Mouse (Mus musculus): Measurements from ENCODE around the gene Ulk4. TPM values are rescaled to one million over a fixed set of nuclear protein-coding genes. Genes with fewer than 3 reads are reported as not detected.

Gene Ulk4
- polyA plus RNA-seq, 1 experiment from 2014 or later, result 97.4 TPM

DNA sequence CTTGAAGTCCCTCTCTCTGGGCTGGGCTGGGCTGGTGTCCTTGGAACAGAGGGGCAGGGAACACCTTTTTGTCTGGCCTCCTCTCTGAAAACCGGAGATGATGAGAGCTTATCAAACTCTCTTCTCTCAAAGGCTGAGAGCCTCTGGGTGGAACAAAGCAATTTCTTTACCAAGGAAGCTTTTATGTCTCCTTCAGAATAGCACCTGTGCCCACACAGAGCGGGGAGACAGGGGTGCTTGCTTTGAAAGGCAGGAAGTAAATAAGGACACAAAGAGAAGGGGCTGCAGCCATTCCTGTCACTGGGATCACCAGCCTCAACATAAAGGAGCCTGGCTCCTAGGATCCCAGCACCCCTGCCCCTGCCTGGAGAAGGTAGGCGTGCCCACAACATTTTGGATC lies 266.5 kb downstream of the Ulk4 start:
- no peak overlapping the region for H3K27ac ChIP-seq (ENCODE audit: poor library complexity, severe bottlenecking)
- 52% methylated on average over 3 of the region's 3 CpGs for WGBS

DNA sequence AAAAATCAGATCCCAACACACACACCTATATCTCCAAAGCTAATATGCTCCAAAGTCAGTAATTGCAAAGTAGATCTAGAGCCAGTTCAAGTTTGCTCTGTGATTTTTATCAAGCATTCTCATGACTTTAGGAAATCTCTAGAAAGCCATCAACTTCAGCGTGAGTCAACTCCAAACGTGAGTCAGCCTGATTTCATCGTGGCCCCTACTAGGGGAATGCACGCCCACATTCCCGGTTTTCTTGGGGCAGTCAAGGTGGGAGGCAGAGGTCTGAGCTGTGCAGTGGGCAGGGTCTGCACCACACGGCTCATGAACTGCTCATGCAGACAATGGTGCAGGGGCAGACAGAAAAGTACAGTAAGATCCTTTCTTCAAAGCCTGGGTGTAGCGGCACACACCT lies 271.0 kb downstream of the Ulk4 start:
- no peak for ATAC-seq (ENCODE audit: insufficient number of reproducible peaks, low FRiP score)
- Histone ChIP-seq H3K4me3 (no peak overlapping the region), H3K27me3 (replicated peaks) (no peaks in the 10 kb centered on the region), H3K36me3 (no peaks in the 10 kb centered on the region), H3K4me1 (replicated peaks) (peaks cover 15% of the 10 kb centered on the region), H3K9ac (no peak overlapping the region), H3K27ac (ENCODE audit: poor library complexity, severe bottlenecking) (no peak overlapping the region), H3K9me3 (replicated peaks) (no peaks in the 10 kb centered on the region), H3K4me2 (no peak overlapping the region)
- 74% methylated on average over 7 of the region's 7 CpGs for WGBS

More for the DNA sequence above, 266.5 kb downstream of the Ulk4 start:
- ATAC-seq (ENCODE audit: insufficient number of reproducible peaks, low FRiP score), result no peak
- no peak overlapping the region for H3K9ac ChIP-seq
- H3K4me3 ChIP-seq, result no peak overlapping the region
- no peaks in the 10 kb centered on the region for H3K9me3 ChIP-seq (replicated peaks)
- H3K27me3 ChIP-seq (replicated peaks), result no peaks in the 10 kb centered on the region
- H3K36me3 ChIP-seq, result no peaks in the 10 kb centered on the region
- H3K4me1 ChIP-seq (replicated peaks), result 0 out of 2 replicates have a peak, but pooled peaks cover 4% of the 10 kb centered on the region
- no peak overlapping the region for H3K4me2 ChIP-seq

DNA sequence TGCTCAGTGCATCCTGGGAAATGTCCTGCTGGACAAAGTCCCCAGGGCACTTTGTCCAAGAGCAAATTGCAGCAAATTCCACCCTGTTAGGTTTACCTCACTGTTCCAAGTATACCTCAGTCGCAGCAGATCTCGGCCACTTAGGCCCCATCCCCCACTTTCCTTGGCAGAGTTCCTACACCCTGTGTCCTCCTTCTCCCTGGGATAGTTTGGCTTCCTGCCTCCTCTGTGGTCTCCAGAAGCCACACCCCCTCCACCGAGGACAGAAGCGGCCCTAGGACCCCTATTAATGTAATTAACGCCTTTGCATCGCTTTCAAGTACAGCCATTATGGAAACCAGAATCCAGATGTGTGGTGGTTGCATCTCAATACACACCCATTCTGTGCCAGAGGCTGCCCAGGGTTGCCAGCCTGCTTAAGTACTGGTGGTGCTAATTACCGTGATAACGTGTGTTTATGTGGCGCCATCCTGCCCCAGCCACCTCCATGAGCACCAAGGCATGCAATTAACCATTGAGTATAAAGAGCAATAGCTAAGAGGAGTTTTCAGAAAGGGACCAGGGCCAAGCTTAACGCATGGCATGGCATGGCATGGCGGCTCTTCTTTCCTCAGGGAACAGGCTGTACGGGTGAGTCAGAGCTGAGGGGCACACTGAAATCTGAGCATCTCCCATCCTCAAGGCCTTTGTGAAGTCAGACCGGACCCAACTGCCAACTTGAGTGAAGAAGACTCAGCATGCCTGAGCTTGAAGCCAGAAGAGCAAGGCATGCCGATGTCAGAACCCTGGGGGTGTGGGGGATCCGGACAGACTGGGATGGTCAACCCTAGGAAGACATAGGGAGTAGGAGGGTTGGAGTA lies 275.1 kb downstream of the Ulk4 start:
- 61% methylated on average over 15 of the region's 15 CpGs for WGBS

DNA sequence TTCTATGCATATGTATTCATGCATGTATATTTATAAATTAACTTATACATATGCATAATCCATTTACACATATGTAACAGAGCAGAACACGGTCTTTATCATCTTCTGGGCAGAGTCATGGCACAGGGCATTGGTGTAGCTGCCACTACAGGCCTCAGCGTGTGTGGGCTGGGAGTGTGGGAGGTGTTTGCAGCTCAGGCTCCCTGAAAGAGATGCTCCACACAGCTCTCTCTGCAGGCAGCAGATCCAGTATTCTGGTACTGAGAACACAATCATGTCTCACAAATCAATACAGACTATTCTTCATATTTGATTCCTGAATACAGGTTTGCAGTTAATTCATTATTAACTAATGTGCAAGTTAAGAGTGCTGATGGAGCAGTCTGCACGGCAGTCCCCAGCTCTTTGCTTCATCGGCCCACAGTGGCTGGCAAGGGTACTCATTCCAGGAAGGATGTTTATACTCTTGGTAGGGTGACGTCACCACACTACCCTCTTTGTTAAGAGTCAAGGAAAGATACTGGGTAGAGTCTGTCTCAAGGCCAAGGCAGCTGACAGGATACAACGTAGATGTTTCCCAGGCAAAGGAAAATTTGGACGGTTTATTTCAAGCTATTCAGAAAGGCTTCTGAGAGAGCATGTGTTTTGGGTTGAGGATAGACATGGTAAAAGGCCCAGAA lies 276.2 kb downstream of the Ulk4 start:
- peak; percentile 76 for ATAC-seq (ENCODE audit: insufficient number of reproducible peaks, low FRiP score)
- Histone ChIP-seq H3K4me3 (no peak overlapping the region), H3K4me2 (no peak overlapping the region), H3K9ac (0 out of 2 replicates have a peak overlapping the region, but pooled peaks have one; percentile 39), H3K36me3 (no peaks in the 10 kb centered on the region), H3K9me3 (replicated peaks) (no peaks in the 10 kb centered on the region), H3K27ac (ENCODE audit: poor library complexity, severe bottlenecking) (peak overlapping the region; percentile 69), H3K4me1 (replicated peaks) (peaks cover 22% of the 10 kb centered on the region), H3K27me3 (replicated peaks) (no peaks in the 10 kb centered on the region)
- 45% methylated on average over 7 of the region's 7 CpGs for WGBS

More for the DNA sequence above, 275.1 kb downstream of the Ulk4 start:
- H3K9me3 ChIP-seq (replicated peaks), result no peaks in the 10 kb centered on the region
- ATAC-seq (ENCODE audit: insufficient number of reproducible peaks, low FRiP score), result no peak
- H3K4me1 ChIP-seq (replicated peaks), result peaks cover 22% of the 10 kb centered on the region
- no peak overlapping the region for H3K9ac ChIP-seq
- no peak overlapping the region for H3K4me3 ChIP-seq
- H3K4me2 ChIP-seq, result no peak overlapping the region
- H3K36me3 ChIP-seq, result no peaks in the 10 kb centered on the region
- H3K27ac ChIP-seq (ENCODE audit: poor library complexity, severe bottlenecking), result peak overlapping the region; percentile 69
- H3K27me3 ChIP-seq (replicated peaks), result no peaks in the 10 kb centered on the region

DNA sequence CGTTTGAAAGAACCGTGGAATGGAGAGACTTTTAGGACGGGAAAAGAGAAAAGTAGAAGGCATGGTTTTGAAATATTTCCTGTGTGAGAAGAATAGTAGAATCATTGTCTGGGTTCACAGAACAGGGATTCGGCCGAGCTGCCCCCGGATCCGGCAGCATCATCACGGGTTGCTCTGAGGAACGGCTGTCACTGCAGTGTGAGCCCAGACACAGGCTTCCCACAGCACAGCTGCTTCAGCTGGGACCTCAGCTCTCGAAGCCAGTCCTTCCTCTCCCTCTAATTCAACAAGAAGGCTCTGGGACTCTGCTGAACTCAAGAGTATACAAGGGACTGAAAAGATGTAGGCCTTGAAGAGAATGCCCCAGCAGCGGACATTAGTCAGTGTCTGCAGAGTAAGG lies 278.3 kb downstream of the Ulk4 start:
- no peak overlapping the region for H3K9ac ChIP-seq
- no peak for ATAC-seq (ENCODE audit: insufficient number of reproducible peaks, low FRiP score)
- no peak overlapping the region for H3K27ac ChIP-seq (ENCODE audit: poor library complexity, severe bottlenecking)
- H3K4me1 ChIP-seq (replicated peaks), result peaks cover 29% of the 10 kb centered on the region
- H3K36me3 ChIP-seq, result no peaks in the 10 kb centered on the region
- H3K9me3 ChIP-seq (replicated peaks), result no peaks in the 10 kb centered on the region
- H3K27me3 ChIP-seq (replicated peaks), result no peaks in the 10 kb centered on the region
- 77% methylated on average over 11 of the region's 11 CpGs for WGBS
- H3K4me3 ChIP-seq, result no peak overlapping the region
- no peak overlapping the region for H3K4me2 ChIP-seq

DNA sequence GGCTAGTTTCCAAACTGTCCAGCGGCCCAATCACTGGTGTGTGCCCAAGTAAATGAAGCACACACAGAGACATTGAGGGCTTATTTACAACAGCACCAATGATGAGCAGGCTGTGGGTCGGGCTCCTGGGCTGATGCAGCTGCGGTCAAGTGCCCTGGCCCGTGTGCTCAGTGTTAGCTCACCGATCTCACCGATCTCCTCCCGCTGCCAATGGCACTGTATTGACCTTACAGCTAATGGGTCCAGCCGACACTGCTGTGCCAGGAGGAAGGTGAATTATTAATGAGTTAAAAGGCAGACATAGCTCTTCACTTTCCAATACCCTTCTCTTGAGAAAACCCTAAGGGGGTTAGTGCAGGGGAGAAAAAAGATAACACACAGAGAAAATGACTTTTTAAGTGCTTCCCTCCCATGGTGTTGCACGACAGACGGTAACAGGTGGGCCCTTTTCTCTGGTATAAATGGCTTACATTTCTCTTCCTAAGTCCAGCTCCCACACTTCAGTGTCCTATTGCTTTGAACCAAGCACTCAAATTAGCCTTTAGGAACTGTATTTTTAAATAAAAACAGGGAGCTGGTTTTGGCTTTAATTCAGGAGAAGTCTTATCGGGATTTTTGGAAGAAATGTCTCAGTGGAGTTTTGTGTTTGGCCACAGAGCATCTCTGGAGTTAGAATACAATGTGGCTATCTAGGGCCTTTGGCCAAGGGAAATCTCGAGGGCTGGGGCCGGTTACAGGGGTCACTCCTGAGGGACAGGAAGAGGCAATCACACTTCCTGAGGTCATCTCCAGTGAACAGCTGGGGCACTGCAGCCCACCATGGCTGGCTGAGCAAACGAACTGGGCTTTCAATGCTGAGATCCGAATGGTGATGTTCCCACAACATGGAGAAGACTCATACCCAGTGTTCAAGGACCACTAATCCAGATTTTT lies 282.5 kb downstream of the Ulk4 start:
- Histone ChIP-seq H3K27me3 (replicated peaks) (no peaks in the 10 kb centered on the region), H3K27ac (ENCODE audit: poor library complexity, severe bottlenecking) (no peak overlapping the region), H3K4me1 (replicated peaks) (peaks cover 22% of the 10 kb centered on the region), H3K9ac (no peak overlapping the region), H3K36me3 (no peaks in the 10 kb centered on the region), H3K4me2 (no peak overlapping the region), H3K4me3 (no peak overlapping the region), H3K9me3 (replicated peaks) (no peaks in the 10 kb centered on the region)
- peak; percentile 74; the same call in 1 of the 2 replicates for ATAC-seq (ENCODE audit: insufficient number of reproducible peaks, low FRiP score)
- 70% methylated on average over 15 of the region's 15 CpGs for WGBS

DNA sequence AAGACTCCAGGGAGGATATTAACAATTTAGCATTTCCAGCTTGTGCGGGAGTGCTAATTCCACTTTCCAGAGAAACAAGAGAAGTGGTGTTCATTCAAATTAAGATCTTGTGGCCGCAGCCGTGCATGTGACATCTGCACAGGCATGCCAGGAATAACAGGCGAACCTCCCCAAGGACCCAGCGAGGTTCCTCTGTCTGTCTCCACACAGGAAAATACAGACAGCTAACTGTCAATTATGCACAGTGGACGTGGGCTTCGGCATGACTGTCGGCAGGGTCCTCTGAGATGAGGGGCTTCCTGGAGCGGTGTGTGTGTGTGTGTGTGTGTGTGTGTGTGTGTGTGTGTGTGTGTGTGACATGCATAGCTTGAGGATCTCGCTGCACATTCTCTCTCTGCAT lies 284.0 kb downstream of the Ulk4 start:
- no peaks in the 10 kb centered on the region for H3K27me3 ChIP-seq (replicated peaks)
- WGBS, result 68% methylated on average over 10 of the region's 10 CpGs
- H3K9me3 ChIP-seq (replicated peaks), result no peaks in the 10 kb centered on the region
- no peaks in the 10 kb centered on the region for H3K36me3 ChIP-seq
- H3K4me3 ChIP-seq, result no peak overlapping the region
- H3K4me1 ChIP-seq (replicated peaks), result peaks cover 25% of the 10 kb centered on the region
- H3K4me2 ChIP-seq, result no peak overlapping the region
- no peak overlapping the region for H3K9ac ChIP-seq
- H3K27ac ChIP-seq (ENCODE audit: poor library complexity, severe bottlenecking), result no peak overlapping the region
- ATAC-seq (ENCODE audit: insufficient number of reproducible peaks, low FRiP score), result no peak

DNA sequence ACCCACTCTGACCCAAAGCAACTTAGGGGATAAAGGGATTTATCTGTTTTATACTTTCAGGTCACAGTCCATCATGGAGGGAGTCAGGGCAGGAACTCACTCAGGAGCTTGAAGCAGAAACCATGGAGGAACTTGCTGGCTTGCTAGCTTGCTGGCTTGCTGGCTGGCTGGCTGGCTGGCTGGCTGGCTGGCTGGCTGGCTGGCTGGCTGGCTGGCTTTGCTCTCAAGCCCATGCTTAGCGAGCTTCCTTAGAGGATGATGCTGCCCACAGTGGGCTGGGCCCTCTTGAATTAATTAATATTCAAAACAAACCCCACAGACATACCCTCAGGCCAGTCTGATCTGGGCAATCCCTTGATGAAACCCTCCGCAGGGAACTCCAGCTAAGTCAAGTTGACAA lies 285.2 kb downstream of the Ulk4 start:
- Histone ChIP-seq H3K4me1 (replicated peaks) (peaks cover 34% of the 10 kb centered on the region), H3K4me2 (no peak overlapping the region), H3K9me3 (replicated peaks) (no peaks in the 10 kb centered on the region), H3K9ac (no peak overlapping the region), H3K4me3 (no peak overlapping the region), H3K27ac (ENCODE audit: poor library complexity, severe bottlenecking) (no peak overlapping the region), H3K27me3 (replicated peaks) (no peaks in the 10 kb centered on the region), H3K36me3 (no peaks in the 10 kb centered on the region)
- 67% methylated on average over 2 of the region's 2 CpGs for WGBS
- no peak for ATAC-seq (ENCODE audit: insufficient number of reproducible peaks, low FRiP score)

DNA sequence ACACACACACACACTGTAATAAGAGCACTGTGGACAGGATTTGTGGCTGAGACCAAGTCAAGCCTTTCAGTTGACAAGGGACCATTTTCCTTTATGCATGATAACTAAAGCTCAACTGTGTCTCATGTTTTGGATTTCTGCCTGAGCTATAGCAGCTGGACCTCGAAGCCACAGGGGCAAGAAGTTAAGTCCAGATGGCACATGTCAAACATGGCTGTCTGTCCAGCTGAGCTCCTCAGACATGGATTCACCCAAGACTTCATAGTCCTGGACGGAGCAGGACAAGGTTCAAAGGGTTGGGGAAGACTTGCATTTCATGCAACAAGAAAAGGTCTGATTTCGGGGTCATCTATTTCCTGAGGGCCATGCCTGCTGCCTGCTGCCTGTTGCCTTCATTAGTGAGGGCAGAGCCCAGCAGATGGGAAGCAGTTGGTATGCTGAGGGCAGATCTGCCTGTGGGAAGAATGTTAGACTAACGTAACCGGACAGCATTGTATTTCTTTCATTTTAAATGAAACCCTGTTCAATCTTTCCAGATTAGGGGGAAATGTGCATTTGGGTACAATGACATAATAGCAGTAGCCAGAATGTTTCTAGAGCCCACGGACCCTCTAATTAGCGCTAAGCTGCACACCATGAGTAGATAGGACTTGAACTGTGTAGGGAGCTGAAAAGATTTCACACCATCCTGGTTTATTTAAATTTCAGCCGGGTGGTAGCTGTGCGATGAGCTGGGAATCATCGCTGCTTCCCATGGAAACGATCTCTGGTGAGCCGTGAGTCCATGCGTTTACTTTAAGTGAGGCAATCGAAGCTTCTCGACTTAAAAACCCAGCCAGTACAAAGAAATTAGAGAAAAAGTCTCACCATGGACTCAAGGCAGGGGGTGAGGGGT lies 286.9 kb downstream of the Ulk4 start:
- Histone ChIP-seq H3K9me3 (replicated peaks) (no peaks in the 10 kb centered on the region), H3K36me3 (no peaks in the 10 kb centered on the region), H3K4me2 (no peak overlapping the region), H3K4me1 (replicated peaks) (peaks cover 42% of the 10 kb centered on the region), H3K9ac (no peak overlapping the region), H3K27ac (ENCODE audit: poor library complexity, severe bottlenecking) (no peak overlapping the region), H3K27me3 (replicated peaks) (no peaks in the 10 kb centered on the region), H3K4me3 (no peak overlapping the region)
- ATAC-seq (ENCODE audit: insufficient number of reproducible peaks, low FRiP score), result no peak
- 83% methylated on average over 15 of the region's 15 CpGs for WGBS

DNA sequence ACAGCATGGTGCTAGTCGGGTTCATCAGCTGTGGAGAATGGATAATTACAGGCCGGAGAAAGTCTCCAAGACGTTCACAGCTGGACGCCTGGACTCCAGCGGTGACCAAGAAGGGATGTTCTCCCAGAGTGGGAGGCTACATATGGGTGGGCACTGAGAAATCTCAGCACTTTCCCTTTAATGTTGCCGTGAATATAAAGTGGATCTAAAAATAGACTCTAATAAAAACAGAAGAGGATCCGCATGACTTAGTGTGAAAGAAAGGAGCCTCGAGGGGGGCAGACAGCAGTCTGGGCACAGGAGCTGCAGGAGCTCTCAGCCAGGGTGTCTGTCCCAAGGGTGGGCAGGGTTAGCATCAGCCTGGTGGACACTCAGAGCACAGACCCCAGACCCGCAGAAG lies 288.9 kb downstream of the Ulk4 start:
- H3K27me3 ChIP-seq (replicated peaks), result no peaks in the 10 kb centered on the region
- peaks cover 44% of the 10 kb centered on the region for H3K4me1 ChIP-seq (replicated peaks)
- no peaks in the 10 kb centered on the region for H3K9me3 ChIP-seq (replicated peaks)
- H3K36me3 ChIP-seq, result no peaks in the 10 kb centered on the region
- ATAC-seq (ENCODE audit: insufficient number of reproducible peaks, low FRiP score), result no peak
- H3K27ac ChIP-seq (ENCODE audit: poor library complexity, severe bottlenecking), result no peak overlapping the region
- WGBS, result 45% methylated on average over 9 of the region's 9 CpGs
- no peak overlapping the region for H3K9ac ChIP-seq
- H3K4me2 ChIP-seq, result peak overlapping the region; percentile 18
- no peak overlapping the region for H3K4me3 ChIP-seq
